Mouse (Mus musculus) lung, adult 2 months (tissue): ENCODE measurements at regions not wholly inside any gene's neighbourhood (a gene's known extent, or its start where the extent isn't known, plus 50 kb on each side); places are given as distances from the start of the nearest gene placed in this dataset.

ENCODE experiments used
- CTCF ChIP-seq: fragments of 200-500 bp; IDR thresholded peaks from 2 replicates; pipeline ENCODE4 v1.5.1; 2011; ENCODE audit warnings: mild to moderate bottlenecking, low read length, control low read depth; ENCODE audit not compliant: insufficient read depth
- POLR2A ChIP-seq: fragments of 200-500 bp; IDR thresholded peaks from 2 replicates; pipeline ENCODE4 v1.6.1; 2011; ENCODE audit warnings: low read depth, mild to moderate bottlenecking, control low read depth, low read length, borderline replicate concordance; ENCODE audit errors: extremely low read depth

DNA sequence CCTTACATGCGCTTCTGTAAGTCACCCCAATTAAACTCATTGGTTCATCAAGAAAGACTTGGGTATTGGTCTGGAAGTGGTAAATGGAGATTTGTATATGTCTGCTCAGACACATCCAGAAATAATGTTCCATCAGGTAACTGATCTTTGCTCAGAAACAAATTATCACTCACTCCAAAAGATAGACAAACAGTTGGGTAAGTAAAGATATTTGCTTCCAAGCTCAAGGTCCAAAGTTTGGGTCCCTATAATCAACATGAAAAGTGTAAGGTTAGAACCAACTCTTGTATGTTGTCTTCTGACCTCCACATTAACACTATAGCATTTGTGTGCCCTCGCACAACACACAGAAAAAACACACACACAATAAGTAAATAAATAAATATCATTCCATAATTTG lies 232.0 kb downstream of the Rnf144a start:
- TF ChIP-seq POLR2A (no peak), CTCF (no peak)
